Mouse (Mus musculus): ENCODE measurements around the gene Pofut2. TPM values are rescaled to one million over a fixed set of nuclear protein-coding genes. Genes with fewer than 3 reads are reported as not detected.

Gene Pofut2
- polyA plus RNA-seq, 1 experiment: 78.3 TPM

DNA sequence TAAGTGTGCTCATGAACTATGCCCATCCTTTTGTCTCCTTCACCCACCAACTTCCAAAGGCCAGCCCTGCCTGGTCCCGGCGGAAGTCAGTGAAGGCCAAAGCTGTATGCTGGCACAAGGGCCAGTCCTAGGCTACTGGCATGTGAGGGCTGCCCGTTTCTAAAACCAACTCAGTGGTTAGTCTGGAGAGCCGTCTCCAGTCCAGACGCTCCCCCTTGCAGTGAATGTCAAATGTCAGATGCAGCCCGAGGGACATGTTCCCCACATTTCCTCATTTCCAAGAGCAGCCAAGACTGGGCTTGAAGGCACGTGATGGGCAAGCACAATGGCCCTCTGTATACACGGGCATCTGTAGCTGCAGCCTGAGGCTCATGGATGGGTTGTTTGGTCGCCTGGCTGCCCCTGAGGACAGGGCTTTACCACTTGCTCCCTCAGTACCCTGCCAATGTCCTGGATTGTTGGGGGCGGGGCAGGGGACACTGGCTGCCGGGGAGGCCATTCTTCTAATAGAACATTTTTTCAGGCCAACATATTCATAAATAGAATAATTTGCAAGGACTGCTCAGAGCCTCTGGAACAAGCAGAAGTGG, 15.4 kb upstream of the Pofut2 start:
- Histone ChIP-seq H3K36me3 (replicated peaks; ENCODE audit: low read length) (peaks cover 93% of the 10 kb centered on the region), H3K27me3 (replicated peaks) (no peaks in the 10 kb centered on the region), H3K4me3 (replicated peaks) (no peak overlapping the region), H3K4me1 (peaks cover 76% of the 10 kb centered on the region), H3K9me3 (no peaks in the 10 kb centered on the region)
- TF ChIP-seq FLI1 (IDR thresholded peaks at IDR 0.05; ENCODE audit: low read length) (no peak), GATA1 (IDR thresholded peaks at IDR 0.05; ENCODE audit: borderline replicate concordance, low read length) (no peak)

DNA sequence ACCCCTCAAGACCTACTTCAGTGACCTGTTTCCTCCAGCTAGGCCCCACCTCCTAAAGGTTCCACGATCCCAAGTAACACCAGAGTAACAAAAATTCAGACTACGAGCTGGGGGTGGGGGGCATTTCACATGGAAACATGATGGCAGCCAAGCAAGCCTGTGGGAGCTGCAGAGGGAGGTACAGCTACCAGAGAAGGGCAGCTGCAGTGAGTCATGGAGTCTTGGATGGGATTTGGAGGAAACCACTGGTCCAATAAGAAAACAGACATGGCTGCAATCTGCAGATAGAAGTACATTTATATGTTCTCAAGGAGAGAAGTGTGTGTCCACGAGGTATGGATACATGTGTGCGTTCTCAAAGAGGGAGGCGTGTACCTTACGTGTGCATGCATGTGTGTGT, 14.2 kb upstream of the Pofut2 start:
- no peaks in the 10 kb centered on the region for H3K27me3 ChIP-seq (replicated peaks)
- peaks cover 82% of the 10 kb centered on the region for H3K4me1 ChIP-seq
- H3K36me3 ChIP-seq (replicated peaks; ENCODE audit: low read length): peaks cover 89% of the 10 kb centered on the region
- H3K9me3 ChIP-seq: no peaks in the 10 kb centered on the region
- TF ChIP-seq FLI1 (IDR thresholded peaks at IDR 0.05; ENCODE audit: low read length) (no peak), GATA1 (IDR thresholded peaks at IDR 0.05; ENCODE audit: borderline replicate concordance, low read length) (no peak)
- no peak overlapping the region for H3K4me3 ChIP-seq (replicated peaks)

- peaks cover 88% of the 10 kb centered on the region for H3K36me3 ChIP-seq (replicated peaks; ENCODE audit: low read length)
- TF ChIP-seq FLI1 (IDR thresholded peaks at IDR 0.05; ENCODE audit: low read length) (no peak), GATA1 (IDR thresholded peaks at IDR 0.05; ENCODE audit: borderline replicate concordance, low read length) (no peak)
- no peaks in the 10 kb centered on the region for H3K9me3 ChIP-seq
- H3K4me1 ChIP-seq: peaks cover 94% of the 10 kb centered on the region
- H3K4me3 ChIP-seq (replicated peaks): no peak overlapping the region
- H3K27me3 ChIP-seq (replicated peaks): no peaks in the 10 kb centered on the region
Measured at GRCm38 (mm10) chr10:77247048-77247447, 12.0 kb upstream of the Pofut2 start.

- H3K4me3 ChIP-seq (replicated peaks): no peak overlapping the region
- H3K36me3 ChIP-seq (replicated peaks; ENCODE audit: low read length): peaks cover 82% of the 10 kb centered on the region
- TF ChIP-seq FLI1 (IDR thresholded peaks at IDR 0.05; ENCODE audit: low read length): no peak
- no peak for TF ChIP-seq GATA1 (IDR thresholded peaks at IDR 0.05; ENCODE audit: borderline replicate concordance, low read length)
- H3K27me3 ChIP-seq (replicated peaks): no peaks in the 10 kb centered on the region
- H3K9me3 ChIP-seq: no peaks in the 10 kb centered on the region
- peaks cover 96% of the 10 kb centered on the region for H3K4me1 ChIP-seq
Measured at GRCm38 (mm10) chr10:77247707-77248106, 11.3 kb upstream of the Pofut2 start.

GRCm38 (mm10) chr10:77251223-77251783, 7.7 kb upstream of the Pofut2 start:
- Histone ChIP-seq H3K36me3 (replicated peaks; ENCODE audit: low read length) (peaks cover 49% of the 10 kb centered on the region), H3K4me1 (peaks cover 79% of the 10 kb centered on the region), H3K9me3 (no peaks in the 10 kb centered on the region), H3K27me3 (replicated peaks) (no peaks in the 10 kb centered on the region), H3K4me3 (replicated peaks) (no peak overlapping the region)
- TF ChIP-seq GATA1 (IDR thresholded peaks at IDR 0.05; ENCODE audit: borderline replicate concordance, low read length) (no peak), FLI1 (IDR thresholded peaks at IDR 0.05; ENCODE audit: low read length) (no peak)

- TF ChIP-seq FLI1 (IDR thresholded peaks at IDR 0.05; ENCODE audit: low read length) (no peak), GATA1 (IDR thresholded peaks at IDR 0.05; ENCODE audit: borderline replicate concordance, low read length) (no peak)
- Histone ChIP-seq H3K9me3 (no peaks in the 10 kb centered on the region), H3K4me3 (replicated peaks) (no peak overlapping the region), H3K4me1 (peaks cover 76% of the 10 kb centered on the region), H3K36me3 (replicated peaks; ENCODE audit: low read length) (peaks cover 44% of the 10 kb centered on the region), H3K27me3 (replicated peaks) (no peaks in the 10 kb centered on the region)
Measured at GRCm38 (mm10) chr10:77251784-77252539, 7.1 kb upstream of the Pofut2 start.

GRCm38 (mm10) chr10:77252790-77253189, 6.2 kb upstream of the Pofut2 start:
- H3K4me1 ChIP-seq: peaks cover 74% of the 10 kb centered on the region
- no peaks in the 10 kb centered on the region for H3K27me3 ChIP-seq (replicated peaks)
- H3K4me3 ChIP-seq (replicated peaks): no peak overlapping the region
- H3K9me3 ChIP-seq: no peaks in the 10 kb centered on the region
- H3K36me3 ChIP-seq (replicated peaks; ENCODE audit: low read length): peaks cover 42% of the 10 kb centered on the region
- TF ChIP-seq FLI1 (IDR thresholded peaks at IDR 0.05; ENCODE audit: low read length) (no peak), GATA1 (IDR thresholded peaks at IDR 0.05; ENCODE audit: borderline replicate concordance, low read length) (no peak)

DNA sequence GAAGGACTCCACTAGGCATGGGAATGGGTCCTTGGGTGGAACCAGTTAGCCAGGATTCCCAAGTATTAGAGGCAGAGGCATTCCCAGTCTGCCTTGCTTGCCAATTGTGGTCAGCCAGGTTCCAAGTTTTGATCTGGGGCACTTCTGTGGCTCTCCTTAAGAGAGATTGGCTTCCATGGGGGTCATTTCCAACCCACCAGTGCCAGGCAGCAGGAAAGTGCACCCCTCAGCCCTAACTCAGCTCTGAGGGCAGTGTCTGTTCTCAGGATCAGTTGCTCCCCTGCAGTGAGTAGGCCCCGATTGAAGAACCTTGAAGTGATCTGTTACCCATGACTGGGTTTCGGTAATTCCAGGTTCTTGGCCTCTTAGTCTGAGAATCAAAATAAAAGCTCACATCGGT, 3.8 kb upstream of the Pofut2 start:
- peaks cover 30% of the 10 kb centered on the region for H3K36me3 ChIP-seq (replicated peaks; ENCODE audit: low read length)
- no peaks in the 10 kb centered on the region for H3K9me3 ChIP-seq
- TF ChIP-seq FLI1 (IDR thresholded peaks at IDR 0.05; ENCODE audit: low read length) (no peak), GATA1 (IDR thresholded peaks at IDR 0.05; ENCODE audit: borderline replicate concordance, low read length) (no peak)
- no peaks in the 10 kb centered on the region for H3K27me3 ChIP-seq (replicated peaks)
- H3K4me1 ChIP-seq: peaks cover 68% of the 10 kb centered on the region
- H3K4me3 ChIP-seq (replicated peaks): no peak overlapping the region

DNA sequence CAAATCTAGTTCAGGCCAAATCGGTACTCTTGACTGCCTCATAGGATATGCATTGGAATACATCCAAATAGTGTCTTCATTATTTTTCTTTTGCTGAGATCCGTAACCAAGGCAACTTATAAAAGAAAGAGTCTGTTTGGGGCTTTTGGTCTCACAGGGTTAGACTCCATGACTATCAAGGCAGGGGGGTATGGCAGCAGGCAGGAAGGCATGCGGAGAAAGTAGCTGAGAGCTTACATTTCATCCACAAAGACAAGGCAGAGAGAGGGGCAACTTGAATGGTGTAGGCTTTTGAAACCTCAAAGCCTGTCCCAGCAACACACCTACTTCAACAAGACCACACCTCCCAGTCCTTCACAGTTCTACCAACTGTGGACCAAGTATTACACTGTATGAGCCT, 3.3 kb upstream of the Pofut2 start:
- TF ChIP-seq GATA1 (IDR thresholded peaks at IDR 0.05; ENCODE audit: borderline replicate concordance, low read length): no peak
- no peak for TF ChIP-seq FLI1 (IDR thresholded peaks at IDR 0.05; ENCODE audit: low read length)
- H3K4me1 ChIP-seq: peaks cover 68% of the 10 kb centered on the region
- no peaks in the 10 kb centered on the region for H3K9me3 ChIP-seq
- no peaks in the 10 kb centered on the region for H3K27me3 ChIP-seq (replicated peaks)
- no peak overlapping the region for H3K4me3 ChIP-seq (replicated peaks)
- peaks cover 30% of the 10 kb centered on the region for H3K36me3 ChIP-seq (replicated peaks; ENCODE audit: low read length)

- Histone ChIP-seq H3K27me3 (replicated peaks) (no peaks in the 10 kb centered on the region), H3K4me1 (peaks cover 51% of the 10 kb centered on the region), H3K4me3 (replicated peaks) (peak overlapping the region; percentile 99), H3K9me3 (no peaks in the 10 kb centered on the region), H3K36me3 (replicated peaks; ENCODE audit: low read length) (peaks cover 41% of the 10 kb centered on the region)
- TF ChIP-seq FLI1 (IDR thresholded peaks at IDR 0.05; ENCODE audit: low read length) (no peak), GATA1 (IDR thresholded peaks at IDR 0.05; ENCODE audit: borderline replicate concordance, low read length) (no peak)
Measured at GRCm38 (mm10) chr10:77258041-77258590, 902 bp upstream of the Pofut2 start.
